Mouse (Mus musculus): Measurements from ENCODE around the gene Ddx43.

DNA sequence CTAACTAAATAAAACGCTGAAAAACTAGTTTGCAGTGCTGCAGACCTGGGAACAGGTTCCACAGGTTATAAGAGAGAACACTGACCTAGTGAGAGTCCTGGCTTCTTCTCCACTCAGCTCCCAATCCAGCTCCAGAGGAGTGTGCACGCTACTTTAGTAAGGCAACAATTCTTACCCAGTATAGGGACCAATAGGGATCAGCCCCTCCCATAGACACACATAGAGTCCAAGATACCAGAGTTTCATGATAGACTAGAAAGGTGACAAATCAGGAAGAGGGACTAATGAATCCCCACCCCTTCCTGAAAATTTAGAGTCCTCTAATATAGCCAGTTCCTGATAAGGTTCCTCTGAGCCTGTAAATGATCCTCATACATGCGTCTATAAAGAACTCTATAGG is 48.6 kb upstream of the Ddx43 start:
- TF ChIP-seq EP300 (IDR thresholded peaks at IDR 0.05) (no peak), CTCF (IDR thresholded peaks at IDR 0.05) (no peak)
